Comparison of ENCODE assay signal across 15 mouse cellular contexts in the genomic region with DNA sequence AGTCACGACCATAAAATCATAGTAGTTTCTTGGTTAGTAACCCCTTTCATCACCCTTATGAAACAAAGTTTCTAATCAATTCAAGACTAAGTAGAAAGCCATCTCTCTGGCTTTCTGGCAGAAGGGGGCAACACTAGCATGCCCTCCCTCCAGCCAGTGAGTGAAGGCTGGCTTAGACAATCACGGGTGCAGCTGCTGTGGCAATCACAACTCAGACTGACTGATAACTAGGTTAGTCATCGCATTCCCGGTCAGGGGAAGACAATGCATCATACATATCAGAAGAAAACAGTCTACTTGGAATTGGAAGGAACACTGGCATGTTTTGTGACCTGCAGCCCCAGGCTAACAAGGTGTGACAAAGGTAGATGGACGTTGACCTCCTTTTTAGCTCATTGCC.
DNase-seq lines count a peak whose midpoint lies in the region; ATAC-seq and TF ChIP-seq lines count a peak whose summit lies in the region.
"Had no signal": no experiment of that assay in that cellular context is flagged by ENCODE, and none has a peak within 500 bp of the region (broad histone marks: within the 10 kb centered on the region; RNA-seq: fewer than 3 reads in every experiment).

No protein-coding gene starts in this region.

- DNase-seq in heart, adult 2 months: no peak
- DNase-seq in retina, postnatal 1 day: peak; percentile 10
- no peak for DNase-seq in retina, embryonic 14.5 days (ENCODE audit: low spot score)
- no peak for DNase-seq in urinary bladder, adult 18-20 months (ENCODE audit: low spot score in 2 of 2)
- no peak for DNase-seq in ovary, postnatal 14 days (ENCODE audit: low spot score)
- DNase-seq: cerebellum, adult 9-11 months; lung, postnatal 10 days had no signal

- no peak overlapping the region for H3K9ac ChIP-seq in heart, adult 2 months (ENCODE audit: low read depth, low read length)
- no peak overlapping the region for H3K9ac ChIP-seq in heart, embryonic 11.5 days (ENCODE audit: low read depth, low read length)
- H3K9ac ChIP-seq: embryonic facial prominence, embryonic 15.5 days; forebrain, embryonic 13.5 days; intestine, embryonic 15.5 days; liver, embryonic 14.5 days; neural tube, embryonic 13.5 days had no signal

- no peak for ATAC-seq in heart, embryonic 11.5 days (replicated peaks; ENCODE audit: insufficient number of reproducible peaks, low FRiP score, low TSS enrichment)
- ATAC-seq: forebrain, embryonic 13.5 days; intestine, embryonic 15.5 days had no signal

- H3K4me1 ChIP-seq in heart, adult 2 months (ENCODE audit: control insufficient read depth, insufficient read depth, low read length): peaks cover 7% of the 10 kb centered on the region
- H3K4me1 ChIP-seq in heart, embryonic 11.5 days (ENCODE audit: control insufficient read depth, insufficient read depth, low read length): peaks cover 8% of the 10 kb centered on the region; the same call in 1 of the 2 replicates
- H3K4me1 ChIP-seq in bone marrow macrophage, adult 2 months (ENCODE audit: control insufficient read depth, insufficient read depth, low read length): peaks cover 28% of the 10 kb centered on the region
- H3K4me1 ChIP-seq: embryonic facial prominence, embryonic 15.5 days; forebrain, embryonic 13.5 days; intestine, embryonic 15.5 days; neural tube, embryonic 13.5 days had no signal

- no peak for TF ChIP-seq EP300 in heart, adult 2 months (IDR thresholded peaks at IDR 0.05; ENCODE audit: insufficient read depth, low read depth, low read length)

- H3K9me3 ChIP-seq in heart, embryonic 11.5 days (replicated peaks; ENCODE audit: control insufficient read depth, low read length): peaks cover 5% of the 10 kb centered on the region; the same call in 1 of the 2 replicates
- H3K9me3 ChIP-seq: embryonic facial prominence, embryonic 15.5 days; forebrain, embryonic 13.5 days; intestine, embryonic 15.5 days had no signal

- TF ChIP-seq CTCF in heart, adult 2 months (IDR thresholded peaks at IDR 0.05): peak; percentile 10; the same call in 1 of the 2 replicates
- TF ChIP-seq CTCF in bone marrow macrophage, adult 2 months (IDR thresholded peaks at IDR 0.05; ENCODE audit: low read depth, low read length): no peak

- H3K27me3 ChIP-seq in heart, adult 2 months (ENCODE audit: control insufficient read depth, insufficient read depth, low read length): no peaks in the 10 kb centered on the region
- H3K27me3 ChIP-seq in heart, embryonic 11.5 days (ENCODE audit: control insufficient read depth, insufficient read depth, low read length): no peaks in the 10 kb centered on the region
- H3K27me3 ChIP-seq: embryonic facial prominence, embryonic 15.5 days; forebrain, embryonic 13.5 days; intestine, embryonic 15.5 days; neural tube, embryonic 13.5 days had no signal

- peak overlapping the region; percentile 5; the same call in 1 of the 2 replicates for H3K27ac ChIP-seq in heart, adult 2 months
- no peak overlapping the region for H3K27ac ChIP-seq in heart, embryonic 11.5 days (ENCODE audit: low read depth, low read length)
- peak overlapping the region; percentile 3; the same call in 1 of the 2 replicates for H3K27ac ChIP-seq in bone marrow macrophage, adult 2 months (ENCODE audit: insufficient read depth, low read depth, low read length)
- H3K27ac ChIP-seq: embryonic facial prominence, embryonic 15.5 days; forebrain, embryonic 13.5 days; intestine, embryonic 15.5 days; kidney, postnatal 0 days; liver, embryonic 14.5 days; neural tube, embryonic 13.5 days had no signal

- H3K4me2 ChIP-seq in heart, embryonic 11.5 days: no peak overlapping the region
- H3K4me2 ChIP-seq: embryonic facial prominence, embryonic 15.5 days; forebrain, embryonic 13.5 days; intestine, embryonic 15.5 days; neural tube, embryonic 13.5 days had no signal

- intact Hi-C loops in heart, adult 2 months (cut with DNase I): no loop called here

- 32% methylated on average over 5 of the region's 5 CpGs for WGBS in heart, adult 2 months
- 53% methylated on average over 5 of the region's 5 CpGs for WGBS in heart, embryonic 11.5 days (ENCODE audit: insufficient replicate concordance)

- H3K4me3 ChIP-seq in heart, adult 2 months: no peak overlapping the region
- no peak overlapping the region for H3K4me3 ChIP-seq in heart, embryonic 11.5 days (ENCODE audit: low read depth, low read length)
- H3K4me3 ChIP-seq in bone marrow macrophage, adult 2 months (ENCODE audit: insufficient read depth, low read length): no peak overlapping the region
- H3K4me3 ChIP-seq: embryonic facial prominence, embryonic 15.5 days; forebrain, embryonic 13.5 days; intestine, embryonic 15.5 days; neural tube, embryonic 13.5 days had no signal

- no peak for TF ChIP-seq POLR2A in heart, adult 2 months (IDR thresholded peaks at IDR 0.05; ENCODE audit: insufficient read depth, low read depth, low read length)
- no peak for TF ChIP-seq POLR2A in bone marrow macrophage, adult 2 months (IDR thresholded peaks at IDR 0.05; ENCODE audit: borderline replicate concordance, low read depth, low read length)

- peaks cover 4% of the 10 kb centered on the region; the same call in 1 of the 2 replicates for H3K36me3 ChIP-seq in heart, adult 2 months (ENCODE audit: control insufficient read depth, insufficient read depth, low read length)
- H3K36me3 ChIP-seq in heart, embryonic 11.5 days (ENCODE audit: control insufficient read depth, insufficient read depth, low read length): peaks cover 13% of the 10 kb centered on the region

- no peaks in the 10 kb centered on the region; the same call in 1 of the 2 replicates for H3K79me2 ChIP-seq in heart, adult 2 months (replicated peaks; ENCODE audit: control insufficient read depth, insufficient read depth, low read length)
